Mouse (Mus musculus) neural tube, embryonic 11.5 days (tissue): ENCODE results near the gene Hist2h4. TPM values are rescaled to one million over a fixed set of nuclear protein-coding genes. Genes with fewer than 3 reads are reported as not detected.

Source experiments
- ATAC-seq: fragments of 200-750 bp; cut with Nextera tagmentation; 2 replicates; pipeline ENCODE4 v1.8.0; 2017; ENCODE audit warnings: moderate number of reproducible peaks, mild to moderate bottlenecking, moderate TSS enrichment, moderate library complexity; ENCODE audit not compliant: insufficient read depth, low FRiP score, low TSS enrichment
- DNase-seq: peaks from one replicate; pipeline ENCODE4 v3.0.0-alpha.2; 2015; ENCODE audit warnings: low spot score
- H3K27ac ChIP-seq: fragments of 300-500 bp; sonication (generic); 2 replicates; pipeline ENCODE4 v1.5.1; 2014; ENCODE audit warnings: low read depth, mild to moderate bottlenecking, low read length
- H3K27me3 ChIP-seq: fragments of 300-500 bp; sonication (generic); 2 replicates; pipeline ENCODE4 v1.6.1; 2014; ENCODE audit warnings: mild to moderate bottlenecking, low read length, mixed read lengths; ENCODE audit not compliant: control insufficient read depth, insufficient read depth
- H3K36me3 ChIP-seq: fragments of 300-500 bp; sonication (generic); 2 replicates; pipeline ENCODE4 v1.6.1; 2014; ENCODE audit warnings: mild to moderate bottlenecking, low read length, moderate library complexity, mixed read lengths; ENCODE audit not compliant: control insufficient read depth, insufficient read depth
- H3K4me1 ChIP-seq: fragments of 300-500 bp; sonication (generic); 2 replicates; pipeline ENCODE4 v1.6.1; 2014; ENCODE audit warnings: low read length, mixed read lengths; ENCODE audit not compliant: control insufficient read depth, insufficient read depth
- H3K4me2 ChIP-seq: fragments of 300-500 bp; sonication (generic); 2 replicates; pipeline ENCODE4 v1.6.1; 2014; ENCODE audit warnings: low read depth, mild to moderate bottlenecking, moderate library complexity
- H3K4me3 ChIP-seq: fragments of 300-500 bp; sonication (generic); 2 replicates; pipeline ENCODE4 v1.5.1; 2014; ENCODE audit warnings: low read depth, low read length
- H3K9ac ChIP-seq: fragments of 300-500 bp; sonication (generic); 2 replicates; pipeline ENCODE4 v1.6.1; 2014; ENCODE audit warnings: mild to moderate bottlenecking, low read length
- H3K9me3 ChIP-seq: fragments of 300-500 bp; sonication (generic); 2 replicates; pipeline ENCODE4 v1.6.1; 2016; ENCODE audit warnings: low read length; ENCODE audit not compliant: control insufficient read depth
- WGBS: fragments of 180-500 bp; shearing (Covaris S2); extraction: QIAGEN DNeasy Blood & Tissue Kit; methylation state at CpG from one replicate; pipeline ENCODE4 v1.1.7; 2014; 5-methylcytosine and 5-hydroxymethylcytosine counted together
- polyA plus RNA-seq: library from polyadenylated mRNA; unstranded; fragments of >200 nt; fragmentation: Nextera tagmentation; extraction: Ambion mirVana; gene quantifications from 2 replicates; pipeline ENCODE4 v1.2.1, GENCODE M21; 2014

Gene Hist2h4
- polyA plus RNA-seq, 1 experiment from 2014 or later, result 5.8 TPM

DNA sequence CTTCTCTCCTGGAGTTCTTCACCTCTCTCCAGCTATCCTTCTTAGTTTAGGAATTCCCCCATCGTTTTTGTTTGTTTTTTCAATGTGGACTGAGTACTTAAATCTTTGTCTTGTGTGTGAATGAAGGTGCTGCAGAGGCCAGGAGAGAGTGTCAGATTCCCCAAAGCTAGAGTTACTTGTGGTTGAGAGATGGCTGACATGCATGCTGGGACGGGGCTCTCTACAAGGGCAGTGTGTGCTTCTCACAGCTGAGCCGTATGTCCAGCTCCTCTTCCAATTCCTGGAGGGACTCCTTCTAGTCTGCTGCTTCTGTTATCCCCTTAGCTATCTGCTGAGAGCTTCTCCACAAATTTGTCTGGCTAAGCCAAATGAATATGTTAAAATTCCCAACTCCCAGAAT is 27.3 kb downstream of the Hist2h4 start:
- no peak for DNase-seq
- Histone ChIP-seq H3K9ac (no peak overlapping the region), H3K27me3 (no peaks in the 10 kb centered on the region), H3K4me1 (peaks cover 9% of the 10 kb centered on the region), H3K4me2 (no peak overlapping the region), H3K36me3 (no peaks in the 10 kb centered on the region), H3K27ac (no peak overlapping the region), H3K9me3 (no peaks in the 10 kb centered on the region), H3K4me3 (no peak overlapping the region)
- no peak for ATAC-seq
- WGBS, result 67% methylated on average over 3 of the region's 3 CpGs

DNA sequence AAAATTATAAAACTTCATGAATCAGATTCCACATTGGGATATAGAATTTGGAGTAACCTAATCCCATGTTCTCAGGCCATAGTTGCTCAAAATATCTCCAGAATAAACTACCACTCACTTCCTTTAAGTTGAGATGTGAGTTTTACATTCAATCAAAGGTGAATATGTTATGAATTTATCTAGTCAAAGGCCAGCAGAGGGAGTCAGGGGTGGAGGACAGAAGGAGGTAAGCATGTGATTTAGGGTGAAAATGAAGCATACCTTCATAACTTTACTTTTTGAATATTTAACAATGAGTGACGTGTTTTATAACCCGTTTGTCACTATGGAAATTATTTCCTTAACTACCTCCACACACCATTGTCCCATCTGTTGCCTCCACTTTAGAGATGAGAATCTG is 28.2 kb downstream of the Hist2h4 start:
- H3K9ac ChIP-seq, result no peak overlapping the region
- DNase-seq, result no peak

GRCm38 (mm10) chr3:96231758-96232120 is 31.4 kb downstream of the Hist2h4 start:
- no peak overlapping the region for H3K9ac ChIP-seq
- H3K27ac ChIP-seq, result no peak overlapping the region
- WGBS, result 76% methylated on average over 2 of the region's 2 CpGs
- no peak overlapping the region for H3K4me2 ChIP-seq
- ATAC-seq (no peak), DNase-seq (no peak)
- no peaks in the 10 kb centered on the region for H3K9me3 ChIP-seq
- H3K27me3 ChIP-seq, result no peaks in the 10 kb centered on the region
- no peaks in the 10 kb centered on the region for H3K4me1 ChIP-seq
- H3K36me3 ChIP-seq, result no peaks in the 10 kb centered on the region
- no peak overlapping the region for H3K4me3 ChIP-seq

More for the DNA sequence above, 28.2 kb downstream of the Hist2h4 start:
- no peaks in the 10 kb centered on the region for H3K9me3 ChIP-seq
- no peaks in the 10 kb centered on the region for H3K36me3 ChIP-seq
- no peak overlapping the region for H3K4me3 ChIP-seq
- WGBS, result 97% methylated on average over 2 of the region's 2 CpGs
- H3K27me3 ChIP-seq, result no peaks in the 10 kb centered on the region
- peaks cover 9% of the 10 kb centered on the region for H3K4me1 ChIP-seq
- H3K4me2 ChIP-seq, result no peak overlapping the region
- no peak overlapping the region for H3K27ac ChIP-seq
- ATAC-seq, result no peak

DNA sequence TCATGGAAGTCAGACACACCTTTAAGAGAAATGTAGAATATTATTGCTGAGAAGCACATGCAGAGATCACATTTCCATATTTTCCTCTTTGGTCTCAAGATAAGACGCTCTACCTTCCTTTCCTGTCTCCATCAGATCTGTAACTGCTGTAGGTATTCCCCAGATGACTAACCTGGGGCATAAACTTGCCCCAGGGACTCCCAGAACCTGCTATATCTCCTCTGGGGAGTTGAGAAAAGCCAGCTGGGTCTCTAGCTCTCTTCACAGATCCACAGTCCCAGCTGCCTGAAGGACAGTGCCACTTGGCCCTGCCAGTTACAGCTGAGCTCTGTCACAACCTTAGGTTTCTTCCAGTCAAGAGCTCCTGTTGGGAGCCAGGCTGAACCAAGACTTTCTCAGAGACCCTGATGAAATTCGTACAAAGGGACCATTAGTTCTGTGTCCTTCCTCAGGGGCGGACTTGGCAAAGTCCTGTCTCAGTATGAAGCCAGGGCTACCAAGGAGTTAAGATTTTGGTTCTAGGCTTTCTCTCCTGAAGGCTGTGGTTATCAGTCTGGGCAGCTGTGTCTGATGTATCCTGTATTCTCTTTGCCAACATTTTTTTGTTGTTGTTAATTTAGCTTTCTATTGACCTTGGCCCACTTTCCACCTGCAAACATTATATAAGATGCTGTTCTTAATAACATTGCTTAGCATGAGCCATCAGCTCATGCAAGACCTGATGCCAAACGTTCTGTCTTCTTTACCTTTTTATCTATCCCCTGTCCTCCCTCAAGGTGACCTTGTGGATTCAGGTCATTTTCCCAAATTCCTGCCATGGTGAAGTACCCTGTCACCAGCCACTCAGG is 32.0 kb downstream of the Hist2h4 start:
- Histone ChIP-seq H3K27ac (no peak overlapping the region), H3K4me2 (no peak overlapping the region), H3K9me3 (no peaks in the 10 kb centered on the region), H3K36me3 (no peaks in the 10 kb centered on the region), H3K4me1 (no peaks in the 10 kb centered on the region), H3K4me3 (no peak overlapping the region), H3K27me3 (no peaks in the 10 kb centered on the region), H3K9ac (no peak overlapping the region)
- ATAC-seq, result no peak
- WGBS, result 77% methylated on average over 4 of the region's 4 CpGs
- no peak for DNase-seq

- Histone ChIP-seq H3K4me3 (no peak overlapping the region), H3K4me1 (no peaks in the 10 kb centered on the region), H3K9ac (no peak overlapping the region), H3K27ac (no peak overlapping the region), H3K36me3 (no peaks in the 10 kb centered on the region), H3K27me3 (no peaks in the 10 kb centered on the region), H3K4me2 (no peak overlapping the region), H3K9me3 (no peaks in the 10 kb centered on the region)
- ATAC-seq (no peak), DNase-seq (no peak)
- WGBS, result 80% methylated on average over 2 of the region's 2 CpGs
These were observed 32.7 kb downstream of the Hist2h4 start for GRCm38 (mm10) chr3:96230404-96230803.

DNA sequence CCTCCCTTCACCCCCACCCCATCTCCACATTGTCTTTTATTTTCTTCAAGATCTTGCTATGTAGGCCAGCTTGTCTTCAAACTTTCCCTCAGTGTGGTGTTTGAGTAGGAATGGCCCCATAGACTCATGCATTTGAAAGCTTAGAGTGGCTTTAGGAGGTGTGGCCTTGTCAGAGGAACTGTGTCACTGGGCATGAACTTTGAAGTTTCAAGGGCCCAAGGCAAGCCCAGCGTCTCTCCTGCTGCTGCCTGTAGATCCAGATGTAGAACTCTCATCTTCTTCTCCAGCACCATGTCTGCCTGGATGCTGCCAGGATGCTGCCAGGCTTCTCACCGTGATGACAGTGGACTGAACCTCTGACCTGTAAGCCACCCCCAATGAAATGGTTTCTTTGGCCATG is 34.3 kb downstream of the Hist2h4 start:
- H3K9ac ChIP-seq, result no peak overlapping the region
- WGBS, result 77% methylated on average over 2 of the region's 2 CpGs

DNA sequence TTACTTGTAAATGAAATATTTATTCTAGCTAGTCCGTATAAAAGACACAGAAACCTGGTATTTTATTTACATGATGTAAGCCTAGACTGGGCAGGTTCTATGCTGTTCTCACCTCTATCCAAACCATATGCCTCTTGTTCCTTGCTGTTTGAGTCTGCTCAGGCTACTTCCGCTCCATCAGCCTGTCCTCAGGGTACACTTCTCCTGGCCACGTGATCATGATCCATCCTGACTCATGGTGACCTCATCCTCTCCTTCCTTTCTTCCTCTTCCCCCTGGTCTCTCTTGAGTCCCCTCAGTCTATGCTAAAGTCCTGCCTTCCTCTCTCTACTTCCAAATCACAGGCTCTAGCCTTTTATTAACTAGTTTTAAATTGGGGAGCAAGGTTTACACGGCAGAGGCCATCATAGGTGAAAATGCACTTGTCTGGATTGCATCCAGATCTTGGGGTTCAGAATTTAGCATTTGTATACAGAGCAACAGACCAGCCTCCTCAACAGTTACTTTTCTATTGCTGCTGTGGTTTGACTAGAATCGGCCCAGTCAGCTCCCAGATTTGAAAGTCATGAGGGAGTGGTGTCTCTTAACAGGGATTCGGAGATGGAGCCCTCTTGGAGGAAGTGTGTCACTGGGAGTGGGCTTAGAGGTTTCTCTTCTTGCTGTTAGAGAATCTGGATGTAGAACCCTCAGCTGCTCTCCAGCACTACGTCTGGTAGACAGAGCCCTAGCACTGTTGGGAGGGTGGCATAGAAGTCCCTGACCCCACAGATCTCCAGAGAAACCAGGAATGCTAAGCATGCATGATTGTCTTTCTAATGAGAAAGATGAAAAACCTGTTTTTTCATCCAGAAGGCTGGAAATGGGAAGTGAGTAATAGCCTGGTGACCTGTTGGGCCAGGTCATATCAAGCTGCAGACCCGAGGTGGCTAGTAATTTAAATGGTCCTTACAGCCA is 36.1 kb downstream of the Hist2h4 start:
- H3K4me1 ChIP-seq, result peaks cover 11% of the 10 kb centered on the region
- no peak overlapping the region for H3K4me3 ChIP-seq
- no peaks in the 10 kb centered on the region for H3K27me3 ChIP-seq
- WGBS, result 74% methylated on average over 8 of the region's 8 CpGs
- ATAC-seq (no peak), DNase-seq (no peak)
- no peak overlapping the region for H3K9ac ChIP-seq
- H3K4me2 ChIP-seq, result no peak overlapping the region
- no peak overlapping the region for H3K27ac ChIP-seq
- no peaks in the 10 kb centered on the region for H3K36me3 ChIP-seq
- no peaks in the 10 kb centered on the region for H3K9me3 ChIP-seq

More for the DNA sequence above, 34.3 kb downstream of the Hist2h4 start:
- Histone ChIP-seq H3K4me2 (no peak overlapping the region), H3K36me3 (no peaks in the 10 kb centered on the region), H3K4me3 (no peak overlapping the region), H3K27me3 (no peaks in the 10 kb centered on the region), H3K9me3 (no peaks in the 10 kb centered on the region), H3K27ac (no peak overlapping the region), H3K4me1 (no peaks in the 10 kb centered on the region)
- no peak for DNase-seq
- no peak for ATAC-seq

DNA sequence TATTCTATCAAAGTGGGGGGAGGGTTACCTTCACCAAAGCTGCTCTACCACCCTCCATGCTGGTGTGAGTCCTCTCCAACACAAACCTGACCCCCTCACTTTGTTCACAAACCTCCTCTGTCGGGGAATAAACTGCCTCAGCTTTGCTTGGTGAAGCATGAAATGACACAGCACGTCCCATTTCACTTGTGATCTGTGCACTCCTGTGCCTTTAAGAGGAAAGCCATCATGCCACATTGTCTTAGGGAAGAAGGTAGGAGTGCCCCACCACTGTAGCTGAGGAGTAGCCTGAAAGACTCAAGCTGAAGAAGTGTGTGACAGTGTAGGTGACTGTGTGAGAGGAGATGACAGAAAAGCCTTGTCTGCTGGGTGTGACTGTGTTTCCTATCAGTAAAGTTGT is 37.7 kb downstream of the Hist2h4 start:
- no peak overlapping the region; the same call in 1 of the 2 replicates for H3K4me3 ChIP-seq
- 31% methylated on average over 2 of the region's 2 CpGs for WGBS
- H3K36me3 ChIP-seq, result no peaks in the 10 kb centered on the region
- H3K4me2 ChIP-seq, result 0 out of 2 replicates have a peak overlapping the region, but pooled peaks have one; percentile 2
- H3K9ac ChIP-seq, result no peak overlapping the region
- no peaks in the 10 kb centered on the region for H3K9me3 ChIP-seq
- ATAC-seq (no peak), DNase-seq (no peak)
- H3K27me3 ChIP-seq, result no peaks in the 10 kb centered on the region
- H3K4me1 ChIP-seq, result peaks cover 18% of the 10 kb centered on the region
- H3K27ac ChIP-seq, result no peak overlapping the region
